Mouse (Mus musculus) limb, embryonic 14.5 days (tissue): Measurements from ENCODE around the gene Dnm2. TPM values are rescaled to one million over a fixed set of nuclear protein-coding genes. Genes with fewer than 3 reads are reported as not detected.

Experiments used
- ATAC-seq: fragments of 200-750 bp; cut with Nextera tagmentation; 2 replicates; pipeline ENCODE4 v1.8.0; 2017; ENCODE audit warnings: low read depth, moderate number of reproducible peaks, moderate TSS enrichment; ENCODE audit not compliant: low FRiP score
- DNase-seq: peaks from one replicate; pipeline ENCODE4 v3.0.0-alpha.2; 2015; ENCODE audit warnings: low spot score
- H3K27ac ChIP-seq: fragments of 300-500 bp; sonication (generic); replicated peaks from 2 replicates; pipeline ENCODE4 v1.5.1; 2014; ENCODE audit warnings: low read depth, mild to moderate bottlenecking, low read length, moderate library complexity, mixed read lengths
- H3K27me3 ChIP-seq: fragments of 300-500 bp; sonication (generic); 2 replicates; pipeline ENCODE4 v1.6.1; 2014; ENCODE audit warnings: low read length, mixed read lengths; ENCODE audit not compliant: control insufficient read depth, insufficient read depth
- H3K36me3 ChIP-seq: fragments of 300-500 bp; sonication (generic); 2 replicates; pipeline ENCODE4 v1.6.1; 2014; ENCODE audit warnings: mild to moderate bottlenecking, low read length, moderate library complexity, mixed read lengths; ENCODE audit not compliant: control insufficient read depth, insufficient read depth
- H3K4me1 ChIP-seq: fragments of 300-500 bp; sonication (generic); 2 replicates; pipeline ENCODE4 v1.6.1; 2014; ENCODE audit warnings: antibody characterized with exemption, low read length, mixed read lengths; ENCODE audit not compliant: control insufficient read depth, insufficient read depth
- H3K4me2 ChIP-seq: fragments of 300-500 bp; sonication (generic); replicated peaks from 2 replicates; pipeline ENCODE4 v1.6.1; 2014; ENCODE audit warnings: low read depth, mild to moderate bottlenecking, low read length, moderate library complexity; ENCODE audit not compliant: severe bottlenecking
- H3K4me3 ChIP-seq: fragments of 300-500 bp; sonication (generic); replicated peaks from 2 replicates; pipeline ENCODE4 v1.5.1; 2014; ENCODE audit warnings: low read length
- H3K9ac ChIP-seq: fragments of 300-500 bp; sonication (generic); 2 replicates; pipeline ENCODE4 v1.6.1; 2014; ENCODE audit warnings: mild to moderate bottlenecking, low read depth, low read length, moderate library complexity; ENCODE audit not compliant: severe bottlenecking
- H3K9me3 ChIP-seq: fragments of 300-500 bp; sonication (generic); 2 replicates; pipeline ENCODE4 v1.6.1; 2016; ENCODE audit warnings: low read length; ENCODE audit not compliant: control insufficient read depth
- POLR2A ChIP-seq: fragments of 200-500 bp; IDR thresholded peaks from 2 replicates; pipeline ENCODE4 v1.8.0; 2012; ENCODE audit warnings: inconsistent platforms, mild to moderate bottlenecking, moderate library complexity, borderline replicate concordance; ENCODE audit not compliant: insufficient read depth, insufficient read length; ENCODE audit errors: extremely low read depth
- WGBS: fragments of 180-500 bp; shearing (Covaris S2); extraction: QIAGEN DNeasy Blood & Tissue Kit; methylation state at CpG from one replicate; pipeline ENCODE4 v1.1.7; 2014; 5-methylcytosine and 5-hydroxymethylcytosine counted together
- polyA plus RNA-seq, 2 experiments: library from polyadenylated mRNA; depleted of rRNA in 1 of 2; stranded (reverse) in 1 of 2; unstranded in 1 of 2; fragments of >200 nt; fragmentation: Nextera tagmentation in 1 of 2; extraction: Ambion mirVana in 1 of 2; gene quantifications; 2 replicates each; pipeline versions ENCODE4 v1.2.1 to v1.2.3; 2012 to 2014

The Dnm2 gene
- polyA plus RNA-seq, 2 experiments = 62.6 to 68.3 TPM

DNA sequence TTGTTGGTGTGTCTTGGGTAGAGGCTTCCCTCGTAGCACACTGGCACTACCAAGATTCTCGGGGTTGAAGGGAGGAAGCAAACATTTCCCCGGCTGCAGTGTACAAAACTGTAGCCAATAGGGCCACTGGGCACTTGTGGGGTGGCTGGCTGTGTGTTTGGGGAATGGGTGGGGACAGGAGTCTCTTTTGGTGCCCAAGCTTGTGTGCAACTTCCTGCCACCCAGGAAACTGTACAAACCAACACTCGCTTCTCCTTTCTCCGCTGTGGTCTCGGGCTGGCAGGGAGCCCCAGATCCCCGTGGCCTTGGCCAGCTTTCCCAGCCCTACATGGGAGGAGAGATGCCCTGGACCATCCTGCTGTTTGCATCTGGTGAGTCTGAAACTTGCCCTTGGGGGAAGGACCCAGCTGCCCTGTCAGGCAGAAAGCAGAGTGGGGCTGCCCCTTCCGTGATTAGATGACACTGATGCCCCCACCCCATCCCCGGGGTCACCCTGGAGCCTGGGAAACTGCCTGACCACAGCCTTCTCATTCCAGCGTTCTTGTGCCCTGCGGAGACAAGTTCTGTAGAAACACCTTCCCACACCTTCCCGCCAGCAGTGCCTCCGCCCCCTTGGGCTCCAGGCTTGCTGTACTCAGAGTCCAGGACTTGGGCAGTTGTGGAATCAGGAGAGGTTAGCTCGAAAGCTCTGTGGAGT is 101.4 kb downstream of the Dnm2 start, which contains the start of gene AB124611:
Gene AB124611 (plus strand): TSS at position 240 of the 697 bp plus-strand sequence.
- Histone ChIP-seq H3K4me3 (no peak within 1 kb of the TSS), H3K4me2 (no peak within 1 kb of the TSS), H3K9me3 (no peaks in the 10 kb centered on the region), H3K27me3 (no peaks in the 10 kb centered on the region), H3K4me1 (no peaks in the 10 kb centered on the region), H3K9ac (no peak within 1 kb of the TSS), H3K36me3 (0 out of 2 replicates have a peak, but pooled peaks cover 3% of the 10 kb centered on the region), H3K27ac (no peak within 1 kb of the TSS)
- DNase-seq = no peak
- TF ChIP-seq POLR2A = no peak
- 67% methylated on average over 14 of the region's 14 CpGs for WGBS
- 0 out of 2 replicates have a peak, but pooled peaks have one; percentile 23 for ATAC-seq

DNA sequence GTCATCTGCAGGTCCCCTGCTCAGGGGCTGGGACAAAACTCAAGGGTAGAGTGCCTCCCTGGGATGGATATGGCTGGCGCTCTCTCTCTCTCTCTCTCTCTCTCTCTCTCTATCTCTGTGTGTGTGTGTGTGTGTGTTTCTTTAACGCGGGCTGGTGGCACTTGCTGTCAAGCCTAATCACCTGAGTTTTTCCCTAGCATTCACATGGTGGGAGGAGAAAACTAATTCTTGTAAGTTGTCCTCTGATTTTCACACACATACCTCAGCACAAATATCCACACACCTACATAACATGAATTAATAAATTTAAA is 101.9 kb downstream of the Dnm2 start:
- 0 out of 2 replicates have a peak, but pooled peaks cover 3% of the 10 kb centered on the region for H3K36me3 ChIP-seq
- H3K4me3 ChIP-seq = no peak overlapping the region
- ATAC-seq = no peak
- WGBS = 86% methylated on average over 3 of the region's 3 CpGs
- no peaks in the 10 kb centered on the region for H3K27me3 ChIP-seq
- no peak for DNase-seq
- no peak overlapping the region for H3K4me2 ChIP-seq
- no peak overlapping the region for H3K9ac ChIP-seq
- H3K9me3 ChIP-seq = no peaks in the 10 kb centered on the region
- no peak overlapping the region for H3K27ac ChIP-seq
- no peaks in the 10 kb centered on the region for H3K4me1 ChIP-seq
- no peak for TF ChIP-seq POLR2A

- ATAC-seq (no peak), DNase-seq (no peak)
- TF ChIP-seq POLR2A = no peak
- no peak overlapping the region for H3K4me2 ChIP-seq
- 0 out of 2 replicates have a peak, but pooled peaks cover 3% of the 10 kb centered on the region for H3K36me3 ChIP-seq
- no peaks in the 10 kb centered on the region for H3K4me1 ChIP-seq
- H3K27ac ChIP-seq = no peak overlapping the region
- 92% methylated on average over 2 of the region's 2 CpGs for WGBS
- H3K9ac ChIP-seq = no peak overlapping the region
- no peak overlapping the region for H3K4me3 ChIP-seq
- H3K27me3 ChIP-seq = no peaks in the 10 kb centered on the region
- no peaks in the 10 kb centered on the region for H3K9me3 ChIP-seq
Measured at GRCm38 (mm10) chr9:21527100-21527801, 102.5 kb downstream of the Dnm2 start.

GRCm38 (mm10) chr9:21527917-21528324 is 103.2 kb downstream of the Dnm2 start:
- H3K27ac ChIP-seq = no peak overlapping the region
- 0 out of 2 replicates have a peak, but pooled peaks cover 3% of the 10 kb centered on the region for H3K36me3 ChIP-seq
- ATAC-seq (no peak), DNase-seq (no peak)
- no peaks in the 10 kb centered on the region for H3K27me3 ChIP-seq
- H3K4me2 ChIP-seq = no peak overlapping the region
- H3K4me3 ChIP-seq = no peak overlapping the region
- TF ChIP-seq POLR2A = no peak
- H3K9me3 ChIP-seq = no peaks in the 10 kb centered on the region
- H3K4me1 ChIP-seq = no peaks in the 10 kb centered on the region
- whole genome bisulfite sequencing = 88% methylated on average over 1 of the region's 1 CpGs
- no peak overlapping the region for H3K9ac ChIP-seq

DNA sequence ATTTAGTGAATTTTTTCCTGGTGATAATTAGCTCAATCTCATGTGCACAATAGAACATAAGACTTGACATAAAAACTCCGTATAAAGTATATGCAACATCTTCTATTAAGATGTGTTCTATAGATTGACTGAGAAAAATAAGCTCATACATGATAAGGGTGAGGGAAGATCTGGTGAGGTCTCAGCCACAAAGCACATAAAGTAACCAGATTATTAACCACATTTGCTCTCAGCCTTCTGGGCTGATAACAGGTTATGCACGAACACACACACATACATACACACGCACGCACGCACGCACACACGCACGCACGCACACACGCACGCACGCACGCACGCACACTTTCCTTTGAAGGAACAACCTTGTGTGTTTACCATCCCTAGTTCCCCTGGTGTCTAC is 111.8 kb downstream of the Dnm2 start:
- no peaks in the 10 kb centered on the region for H3K36me3 ChIP-seq
- H3K27me3 ChIP-seq = no peaks in the 10 kb centered on the region
- no peaks in the 10 kb centered on the region for H3K9me3 ChIP-seq
- TF ChIP-seq POLR2A = no peak
- no peak overlapping the region for H3K4me3 ChIP-seq
- WGBS = 89% methylated on average over 14 of the region's 14 CpGs
- no peak overlapping the region for H3K9ac ChIP-seq
- no peak overlapping the region for H3K4me2 ChIP-seq
- H3K27ac ChIP-seq = no peak overlapping the region
- ATAC-seq = no peak
- H3K4me1 ChIP-seq = no peaks in the 10 kb centered on the region
- DNase-seq = no peak
